Mouse (Mus musculus) hindbrain, embryonic 10.5 days (tissue): ENCODE measurements at regions not wholly inside any gene's neighbourhood (a gene's known extent, or its start where the extent isn't known, plus 50 kb on each side); places are given as distances from the start of the nearest gene placed in this dataset.

Source experiments
- DNase-seq: peaks from one replicate; pipeline ENCODE4 v3.0.0-alpha.2; 2017; ENCODE audit warnings: low spot score
- H3K27ac ChIP-seq: fragments of 300-500 bp; sonication (generic); 2 replicates; pipeline ENCODE4 v1.5.1; 2016; ENCODE audit warnings: mild to moderate bottlenecking, moderate library complexity
- H3K27me3 ChIP-seq: fragments of 300-500 bp; sonication (generic); 2 replicates; pipeline ENCODE4 v1.6.1; 2016; ENCODE audit warnings: mild to moderate bottlenecking; ENCODE audit not compliant: poor library complexity, insufficient read depth, severe bottlenecking
- H3K36me3 ChIP-seq: fragments of 300-500 bp; sonication (generic); 2 replicates; pipeline ENCODE4 v1.6.1; 2016; ENCODE audit warnings: mild to moderate bottlenecking, moderate library complexity
- H3K4me1 ChIP-seq: fragments of 300-500 bp; sonication (generic); replicated peaks from 2 replicates; pipeline ENCODE4 v1.6.1; 2016; ENCODE audit warnings: mild to moderate bottlenecking
- H3K4me3 ChIP-seq: fragments of 300-500 bp; sonication (generic); 2 replicates; pipeline ENCODE4 v1.5.1; 2016; ENCODE audit warnings: mild to moderate bottlenecking, moderate library complexity
- H3K9me3 ChIP-seq: fragments of 300-500 bp; sonication (generic); 2 replicates; pipeline ENCODE4 v1.6.1; 2016; ENCODE audit warnings: mild to moderate bottlenecking, moderate library complexity
- WGBS: fragments of 180-500 bp; shearing (Covaris S2); methylation state at CpG from one replicate; pipeline ENCODE4 v1.1.7; 2016; 5-methylcytosine and 5-hydroxymethylcytosine counted together

DNA sequence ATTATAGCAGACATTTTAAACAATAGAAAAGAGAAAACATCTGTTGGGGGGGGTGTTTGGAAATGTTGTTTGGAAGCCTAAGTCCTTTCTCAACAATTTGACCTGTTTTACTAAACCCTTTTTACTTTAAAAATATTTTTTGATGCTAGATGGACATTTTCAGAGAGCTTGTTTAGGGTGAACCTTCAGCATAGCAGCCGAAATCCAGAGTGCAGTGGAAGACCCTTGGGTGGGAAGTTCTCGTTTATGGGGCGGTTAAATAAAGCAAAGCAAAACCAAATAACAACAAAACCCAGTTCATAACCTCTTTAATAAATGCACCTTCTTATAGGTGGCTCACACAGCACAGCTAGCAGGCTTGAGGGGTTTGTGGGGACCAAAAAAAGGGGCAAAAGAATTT lies 62.4 kb upstream of the Ppara start:
- no peak for DNase-seq
- no peak overlapping the region for H3K27ac ChIP-seq
- H3K4me3 ChIP-seq: peak overlapping the region; percentile 59; the same call in 1 of the 2 replicates

DNA sequence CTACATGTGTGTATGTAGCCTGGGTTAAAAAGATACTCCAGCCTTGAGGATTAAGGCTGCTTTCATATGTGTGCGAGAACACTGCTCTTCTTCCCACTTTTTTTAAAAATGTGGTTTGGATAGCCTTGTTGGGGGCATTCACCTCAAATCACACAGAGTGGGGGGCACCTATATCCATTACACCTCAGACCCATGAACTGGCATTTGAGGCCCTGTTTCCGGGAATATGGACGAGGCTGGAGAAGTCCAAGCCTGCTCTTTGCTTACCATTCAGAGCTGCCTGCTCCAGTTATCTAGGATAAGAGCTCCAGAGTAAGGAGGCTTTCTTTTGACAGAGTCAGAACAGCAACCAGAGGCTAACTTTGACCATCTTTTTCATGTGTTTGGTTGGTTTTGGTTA lies 61.9 kb upstream of the Ppara start:
- 76% methylated on average over 3 of the region's 3 CpGs for WGBS
- Histone ChIP-seq H3K4me3 (no peak overlapping the region), H3K27ac (no peak overlapping the region), H3K36me3 (no peaks in the 10 kb centered on the region), H3K27me3 (peaks cover 99% of the 10 kb centered on the region), H3K9me3 (no peaks in the 10 kb centered on the region), H3K4me1 (peaks cover 23% of the 10 kb centered on the region)
- no peak for DNase-seq

More for the DNA sequence above, 62.4 kb upstream of the Ppara start:
- Histone ChIP-seq H3K36me3 (no peaks in the 10 kb centered on the region), H3K4me1 (peaks cover 23% of the 10 kb centered on the region), H3K27me3 (peaks cover 99% of the 10 kb centered on the region), H3K9me3 (no peaks in the 10 kb centered on the region)
- 84% methylated on average over 3 of the region's 3 CpGs for WGBS

DNA sequence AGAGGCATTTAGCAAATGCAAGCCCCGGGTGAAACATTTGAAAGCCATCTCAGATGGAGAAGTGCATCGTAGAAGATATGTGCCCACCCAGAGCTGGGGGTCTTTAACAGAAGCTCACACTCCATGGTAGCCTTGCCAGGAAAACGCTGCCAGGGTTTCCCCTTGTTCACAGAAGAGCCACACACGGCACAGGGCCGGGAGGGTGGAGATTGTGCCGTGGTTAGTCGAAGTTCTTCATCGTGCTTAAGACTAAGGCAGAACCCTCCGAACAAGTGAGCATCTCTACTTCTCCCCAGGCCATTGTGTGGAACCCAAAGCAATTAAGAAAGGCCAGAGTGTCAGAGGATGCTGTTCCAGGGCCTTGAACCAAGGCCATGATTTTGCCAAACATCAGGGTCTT lies 61.3 kb upstream of the Ppara start:
- peaks cover 99% of the 10 kb centered on the region for H3K27me3 ChIP-seq
- DNase-seq: no peak
- no peak overlapping the region for H3K27ac ChIP-seq
- H3K36me3 ChIP-seq: no peaks in the 10 kb centered on the region
- peaks cover 23% of the 10 kb centered on the region for H3K4me1 ChIP-seq
- no peaks in the 10 kb centered on the region for H3K9me3 ChIP-seq
- WGBS: 82% methylated on average over 9 of the region's 9 CpGs
- no peak overlapping the region for H3K4me3 ChIP-seq

GRCm38 (mm10) chr15:85674191-85674984 lies 60.4 kb upstream of the Ppara start:
- WGBS: 86% methylated on average over 9 of the region's 9 CpGs

GRCm38 (mm10) chr15:85675126-85675525 lies 59.7 kb upstream of the Ppara start:
- WGBS: 87% methylated on average over 7 of the region's 7 CpGs
- no peak overlapping the region for H3K4me3 ChIP-seq
- no peak for DNase-seq
- peaks cover 99% of the 10 kb centered on the region for H3K27me3 ChIP-seq
- H3K9me3 ChIP-seq: no peaks in the 10 kb centered on the region
- H3K36me3 ChIP-seq: no peaks in the 10 kb centered on the region
- peaks cover 18% of the 10 kb centered on the region for H3K4me1 ChIP-seq
- H3K27ac ChIP-seq: no peak overlapping the region

More at GRCm38 (mm10) chr15:85674191-85674984, 60.4 kb upstream of the Ppara start:
- Histone ChIP-seq H3K27ac (no peak overlapping the region), H3K27me3 (peaks cover 99% of the 10 kb centered on the region), H3K36me3 (no peaks in the 10 kb centered on the region), H3K4me1 (peaks cover 23% of the 10 kb centered on the region), H3K4me3 (no peak overlapping the region), H3K9me3 (no peaks in the 10 kb centered on the region)
- no peak for DNase-seq

DNA sequence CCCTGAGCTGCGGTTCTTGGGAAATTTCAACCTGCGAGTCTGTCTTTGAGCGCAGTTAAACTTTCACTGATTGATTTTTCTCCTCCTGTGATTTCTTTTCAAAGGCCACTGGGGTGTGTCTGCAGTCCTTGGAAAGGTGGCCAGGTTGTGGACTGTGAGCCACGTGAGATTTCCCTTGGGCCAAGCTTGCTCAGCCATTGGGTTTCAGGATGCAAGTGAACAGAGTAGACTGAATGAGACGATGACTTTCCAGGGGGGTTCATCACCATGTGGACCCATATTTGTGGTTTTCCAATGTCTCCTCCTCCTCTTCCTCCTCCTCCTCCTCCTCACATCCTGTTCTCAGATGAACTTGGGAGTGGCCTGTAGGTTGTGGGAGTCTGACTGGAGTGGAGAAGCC lies 59.0 kb upstream of the Ppara start:
- WGBS: 87% methylated on average over 5 of the region's 5 CpGs
- H3K4me1 ChIP-seq: peaks cover 12% of the 10 kb centered on the region
- no peak overlapping the region for H3K27ac ChIP-seq
- no peaks in the 10 kb centered on the region for H3K9me3 ChIP-seq
- no peak for DNase-seq
- H3K27me3 ChIP-seq: peaks cover 99% of the 10 kb centered on the region
- H3K4me3 ChIP-seq: no peak overlapping the region
- no peaks in the 10 kb centered on the region for H3K36me3 ChIP-seq

- Histone ChIP-seq H3K27ac (no peak overlapping the region), H3K4me1 (peaks cover 8% of the 10 kb centered on the region), H3K4me3 (no peak overlapping the region), H3K27me3 (peaks cover 99% of the 10 kb centered on the region), H3K36me3 (no peaks in the 10 kb centered on the region), H3K9me3 (no peaks in the 10 kb centered on the region)
- 87% methylated on average over 3 of the region's 3 CpGs for WGBS
- DNase-seq: no peak
Observed at GRCm38 (mm10) chr15:85676156-85676555, 58.6 kb upstream of the Ppara start.

DNA sequence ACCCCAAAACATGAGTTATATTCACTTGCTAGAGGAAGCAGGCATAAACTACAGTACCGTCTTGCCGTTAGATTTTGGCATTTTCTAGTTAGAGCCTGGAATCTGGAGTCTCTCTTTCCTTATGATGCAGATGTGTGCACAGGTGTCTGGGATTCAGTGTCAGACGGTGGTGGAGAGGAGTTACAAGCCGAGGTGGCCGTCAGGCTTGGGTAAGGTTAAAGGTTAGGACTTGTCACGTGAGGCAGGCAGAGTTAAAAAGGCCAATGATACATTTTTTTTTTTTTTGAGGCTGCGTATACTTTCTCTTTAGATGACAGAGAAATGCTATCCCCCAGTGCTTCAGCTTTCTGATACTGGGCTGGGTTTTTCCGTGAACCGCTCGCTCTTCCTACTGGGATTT lies 57.9 kb upstream of the Ppara start:
- 79% methylated on average over 10 of the region's 10 CpGs for WGBS
- no peaks in the 10 kb centered on the region for H3K9me3 ChIP-seq
- no peak overlapping the region for H3K27ac ChIP-seq
- H3K36me3 ChIP-seq: no peaks in the 10 kb centered on the region
- DNase-seq: no peak
- peaks cover under 1% of the 10 kb centered on the region; the same call in 1 of the 2 replicates for H3K4me1 ChIP-seq
- H3K27me3 ChIP-seq: peaks cover 99% of the 10 kb centered on the region
- no peak overlapping the region for H3K4me3 ChIP-seq

GRCm38 (mm10) chr15:85677381-85677780 lies 57.4 kb upstream of the Ppara start:
- H3K27me3 ChIP-seq: peaks cover 99% of the 10 kb centered on the region
- H3K27ac ChIP-seq: no peak overlapping the region
- no peaks in the 10 kb centered on the region for H3K36me3 ChIP-seq
- DNase-seq: no peak
- 87% methylated on average over 6 of the region's 6 CpGs for WGBS
- no peaks in the 10 kb centered on the region for H3K4me1 ChIP-seq
- no peak overlapping the region for H3K4me3 ChIP-seq
- H3K9me3 ChIP-seq: no peaks in the 10 kb centered on the region

DNA sequence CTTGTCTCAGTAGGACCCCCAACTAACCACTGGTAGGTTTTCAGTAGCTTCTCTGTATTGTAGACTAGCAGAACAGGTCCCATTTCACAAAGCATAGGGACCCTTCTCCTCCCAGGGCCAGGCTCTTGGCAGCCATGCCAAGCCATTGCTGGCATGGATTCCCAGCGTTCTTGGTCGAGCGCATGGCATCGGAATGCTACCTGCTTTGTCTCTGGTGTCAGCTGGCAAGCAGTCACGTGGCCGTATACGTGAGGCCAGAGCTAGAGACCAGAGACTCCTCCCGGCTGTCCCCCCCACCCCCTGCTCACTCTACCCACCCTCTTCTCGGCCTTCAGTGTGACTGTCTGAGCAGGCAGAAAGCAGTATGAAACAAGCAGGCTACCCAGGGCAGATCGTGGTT lies 56.9 kb upstream of the Ppara start:
- Histone ChIP-seq H3K4me3 (no peak overlapping the region), H3K27ac (no peak overlapping the region), H3K4me1 (no peaks in the 10 kb centered on the region), H3K9me3 (no peaks in the 10 kb centered on the region), H3K27me3 (peaks cover 96% of the 10 kb centered on the region), H3K36me3 (no peaks in the 10 kb centered on the region)
- DNase-seq: no peak
- 91% methylated on average over 10 of the region's 10 CpGs for WGBS

DNA sequence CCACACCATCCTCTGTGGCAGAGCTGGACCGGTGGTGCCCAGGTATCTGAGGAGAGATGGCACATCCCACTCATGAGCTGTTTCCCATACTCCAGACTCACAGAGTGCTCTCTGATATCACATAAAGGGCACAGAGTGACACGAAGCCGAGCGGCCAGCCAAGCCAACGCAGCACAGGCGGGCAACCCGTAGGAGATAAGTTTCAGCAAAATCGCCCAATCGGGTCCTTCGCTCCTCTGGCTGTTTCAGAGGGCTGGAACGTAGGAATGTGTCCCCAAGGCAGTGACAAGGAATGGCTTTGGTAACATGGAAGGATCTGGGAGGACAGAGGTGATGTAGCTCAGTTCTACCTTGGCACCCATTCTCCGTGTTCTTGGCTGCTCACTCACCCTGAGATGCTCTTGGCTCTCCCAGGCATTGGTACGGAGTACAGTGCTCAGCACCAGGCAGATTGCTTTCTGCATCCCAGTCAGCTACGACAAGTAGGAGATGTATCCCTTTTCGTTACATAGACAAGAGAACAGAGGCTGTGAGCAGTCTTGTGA lies 56.4 kb upstream of the Ppara start:
- Histone ChIP-seq H3K9me3 (no peaks in the 10 kb centered on the region), H3K27ac (no peak overlapping the region), H3K36me3 (no peaks in the 10 kb centered on the region), H3K27me3 (peaks cover 95% of the 10 kb centered on the region), H3K4me3 (no peak overlapping the region), H3K4me1 (no peaks in the 10 kb centered on the region)
- DNase-seq: no peak
- 91% methylated on average over 15 of the region's 15 CpGs for WGBS

DNA sequence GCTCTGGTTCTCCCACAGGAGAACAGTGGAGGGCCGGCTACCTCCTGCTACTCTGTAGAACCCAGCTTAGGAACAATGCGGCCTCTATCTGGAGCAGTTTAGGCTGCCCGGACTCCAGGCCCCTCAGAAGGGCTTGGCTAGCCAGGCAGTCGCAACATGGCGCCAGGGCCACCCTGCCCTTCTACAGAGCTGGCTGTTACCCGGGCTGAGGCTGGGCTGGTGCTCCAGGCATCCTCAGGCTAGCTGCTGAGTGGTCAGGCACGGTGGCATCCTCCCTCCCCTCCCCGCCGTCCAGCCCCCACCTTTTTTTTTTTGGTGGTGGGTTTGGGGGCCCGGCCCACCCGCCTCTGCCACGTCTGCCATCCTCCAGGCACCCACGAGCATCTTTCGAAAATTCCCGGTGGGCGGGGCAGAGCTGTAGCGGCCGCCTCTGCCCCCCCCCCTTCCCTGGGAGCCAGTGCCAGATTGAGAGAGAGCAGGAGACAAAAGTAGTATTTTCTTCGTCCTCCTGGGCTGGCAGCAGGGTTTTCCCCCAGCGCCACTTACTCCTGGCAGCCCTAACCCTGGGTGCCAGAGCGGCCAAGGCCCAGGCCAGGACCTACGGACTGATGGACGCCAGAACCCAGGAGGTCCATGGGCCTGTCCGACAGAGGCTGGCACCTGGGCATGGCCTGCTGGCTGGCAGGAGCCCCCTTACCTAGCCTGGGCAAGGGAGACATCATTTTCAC lies 55.6 kb upstream of the Ppara start:
- no peaks in the 10 kb centered on the region for H3K9me3 ChIP-seq
- peaks cover 95% of the 10 kb centered on the region for H3K27me3 ChIP-seq
- H3K4me1 ChIP-seq: no peaks in the 10 kb centered on the region
- WGBS: 82% methylated on average over 24 of the region's 24 CpGs
- no peaks in the 10 kb centered on the region for H3K36me3 ChIP-seq
- H3K27ac ChIP-seq: no peak overlapping the region
- DNase-seq: no peak
- H3K4me3 ChIP-seq: no peak overlapping the region

GRCm38 (mm10) chr15:85679864-85680428 lies 54.8 kb upstream of the Ppara start:
- Histone ChIP-seq H3K4me1 (no peaks in the 10 kb centered on the region), H3K36me3 (no peaks in the 10 kb centered on the region), H3K9me3 (no peaks in the 10 kb centered on the region), H3K4me3 (no peak overlapping the region), H3K27ac (no peak overlapping the region), H3K27me3 (peaks cover 94% of the 10 kb centered on the region)
- WGBS: 86% methylated on average over 10 of the region's 10 CpGs
- DNase-seq: no peak
